Mouse (Mus musculus) stomach, embryonic 14.5 days (tissue): Measurements from ENCODE around the gene Tgif2. TPM values are rescaled to one million over a fixed set of nuclear protein-coding genes. Genes with fewer than 3 reads are reported as not detected.
A peak's percentile ranks its signal among the peaks of the same experiment; 100 is the strongest.
"Not testable (repeated sequence)": the region's sequence is repeated elsewhere in the genome, so short reads cannot be mapped to it uniquely, and the experiment has no call there.

Experiments
- ATAC-seq: fragments of 200-750 bp; cut with Nextera tagmentation; 2 replicates; pipeline ENCODE4 v1.8.0; 2017; ENCODE audit warnings: low read depth, moderate TSS enrichment; ENCODE audit not compliant: insufficient number of reproducible peaks, insufficient read depth, low FRiP score
- H3K27ac ChIP-seq: fragments of 300-500 bp; sonication (generic); 2 replicates; pipeline ENCODE4 v1.5.1; 2014; ENCODE audit warnings: mild to moderate bottlenecking, low read length, moderate library complexity, mixed read lengths
- H3K27me3 ChIP-seq: fragments of 300-500 bp; sonication (generic); 2 replicates; pipeline ENCODE4 v1.6.1; 2014; ENCODE audit warnings: low read length, control low read depth, mixed read lengths; ENCODE audit not compliant: control insufficient read depth, insufficient read depth
- H3K36me3 ChIP-seq: fragments of 300-500 bp; sonication (generic); 2 replicates; pipeline ENCODE4 v1.6.1; 2014; ENCODE audit warnings: mild to moderate bottlenecking, control low read depth, low read length, moderate library complexity, mixed read lengths; ENCODE audit not compliant: control insufficient read depth, insufficient read depth
- H3K4me1 ChIP-seq: fragments of 300-500 bp; sonication (generic); 2 replicates; pipeline ENCODE4 v1.6.1; 2014; ENCODE audit warnings: low read length, control low read depth, mixed read lengths; ENCODE audit not compliant: control insufficient read depth, insufficient read depth
- H3K4me2 ChIP-seq: fragments of 300-500 bp; sonication (generic); replicated peaks from 2 replicates; pipeline ENCODE4 v1.6.1; 2014; ENCODE audit warnings: low read depth, low read length, control low read depth
- H3K4me3 ChIP-seq: fragments of 300-500 bp; sonication (generic); 2 replicates; pipeline ENCODE4 v1.5.1; 2014; ENCODE audit warnings: low read depth, low read length, control low read depth
- H3K9ac ChIP-seq: fragments of 300-500 bp; sonication (generic); replicated peaks from 2 replicates; pipeline ENCODE4 v1.6.1; 2014; ENCODE audit warnings: low read depth, mild to moderate bottlenecking, control low read depth, low read length, moderate library complexity, mixed read lengths
- H3K9me3 ChIP-seq: fragments of 300-500 bp; sonication (generic); 2 replicates; pipeline ENCODE4 v1.6.1; 2016; ENCODE audit warnings: low read depth, low read length, control low read depth; ENCODE audit not compliant: control insufficient read depth
- whole genome bisulfite sequencing: fragments of 180-500 bp; shearing (Covaris S2); extraction: QIAGEN DNeasy Blood & Tissue Kit; methylation state at CpG from one replicate; pipeline ENCODE4 v1.1.7; 2014; 5-methylcytosine and 5-hydroxymethylcytosine counted together
- polyA plus RNA-seq: library from polyadenylated mRNA; unstranded; fragments of >200 nt; fragmentation: Nextera tagmentation; extraction: Ambion mirVana; gene quantifications from 2 replicates; pipeline ENCODE4 v1.2.1, GENCODE M21; 2014

Gene Tgif2
- 67.1 and 73.7 TPM in 2 replicates for polyA plus RNA-seq

- WGBS = 2% methylated on average over 43 of the region's 61 CpGs
- peaks cover 39% of the 10 kb centered on the region for H3K4me1 ChIP-seq
- H3K27me3 ChIP-seq = no peaks in the 10 kb centered on the region
- peaks cover 14% of the 10 kb centered on the region; the same call in 1 of the 2 replicates for H3K36me3 ChIP-seq
- no peaks in the 10 kb centered on the region for H3K9me3 ChIP-seq
- peak within 1 kb of the TSS; percentile 98 for H3K27ac ChIP-seq
- peak within 1 kb of the TSS; percentile 71 for H3K4me2 ChIP-seq
- peak within 1 kb of the TSS; percentile 86 for H3K9ac ChIP-seq
- peak; percentile 87 for ATAC-seq
- peak within 1 kb of the TSS; percentile 92 for H3K4me3 ChIP-seq
Observed at GRCm38 (mm10) chr2:156839319-156840191, at the start of gene Tgif2. Tgif2 (plus strand) TSS chr2:156840007.

DNA sequence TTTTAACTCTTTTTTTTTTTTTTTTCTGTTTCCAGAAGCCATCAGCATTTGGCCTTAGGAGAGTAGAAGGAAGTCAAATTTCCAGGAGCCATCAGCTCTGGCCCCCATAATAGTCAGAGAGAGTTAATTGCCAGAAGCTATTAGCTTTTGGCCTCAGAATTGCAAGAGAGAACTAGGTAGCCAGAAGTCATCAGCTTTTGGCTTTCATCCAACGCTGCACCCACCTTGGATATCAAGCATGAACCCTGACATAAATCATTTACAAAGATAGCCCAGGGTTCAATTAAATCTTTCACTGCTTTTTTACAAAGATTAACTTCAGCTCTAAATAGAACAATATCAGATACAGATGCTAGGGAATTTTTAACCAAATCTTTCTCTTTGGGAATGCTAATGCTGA lies 41.3 kb upstream of the Tgif2 start:
- no peak for ATAC-seq
- WGBS = 76% methylated on average over 1 of the region's 1 CpGs
- no peaks in the 10 kb centered on the region for H3K36me3 ChIP-seq

GRCm38 (mm10) chr2:156801045-156801444 lies 38.8 kb upstream of the Tgif2 start:
- Histone ChIP-seq H3K9ac (no peak overlapping the region), H3K27me3 (no peaks in the 10 kb centered on the region), H3K4me2 (no peak overlapping the region), H3K4me1 (no peaks in the 10 kb centered on the region), H3K27ac (no peak overlapping the region), H3K9me3 (no peaks in the 10 kb centered on the region), H3K4me3 (no peak overlapping the region), H3K36me3 (no peaks in the 10 kb centered on the region)
- WGBS = 80% methylated on average over 4 of the region's 4 CpGs
- ATAC-seq = no peak

More for the DNA sequence above, 41.3 kb upstream of the Tgif2 start:
- Histone ChIP-seq H3K27ac (no peak overlapping the region), H3K27me3 (no peaks in the 10 kb centered on the region), H3K9me3 (no peaks in the 10 kb centered on the region), H3K4me1 (no peaks in the 10 kb centered on the region), H3K9ac (no peak overlapping the region), H3K4me3 (no peak overlapping the region), H3K4me2 (no peak overlapping the region)

GRCm38 (mm10) chr2:156802116-156802515 lies 37.7 kb upstream of the Tgif2 start:
- 46% methylated on average over 9 of the region's 9 CpGs for whole genome bisulfite sequencing

DNA sequence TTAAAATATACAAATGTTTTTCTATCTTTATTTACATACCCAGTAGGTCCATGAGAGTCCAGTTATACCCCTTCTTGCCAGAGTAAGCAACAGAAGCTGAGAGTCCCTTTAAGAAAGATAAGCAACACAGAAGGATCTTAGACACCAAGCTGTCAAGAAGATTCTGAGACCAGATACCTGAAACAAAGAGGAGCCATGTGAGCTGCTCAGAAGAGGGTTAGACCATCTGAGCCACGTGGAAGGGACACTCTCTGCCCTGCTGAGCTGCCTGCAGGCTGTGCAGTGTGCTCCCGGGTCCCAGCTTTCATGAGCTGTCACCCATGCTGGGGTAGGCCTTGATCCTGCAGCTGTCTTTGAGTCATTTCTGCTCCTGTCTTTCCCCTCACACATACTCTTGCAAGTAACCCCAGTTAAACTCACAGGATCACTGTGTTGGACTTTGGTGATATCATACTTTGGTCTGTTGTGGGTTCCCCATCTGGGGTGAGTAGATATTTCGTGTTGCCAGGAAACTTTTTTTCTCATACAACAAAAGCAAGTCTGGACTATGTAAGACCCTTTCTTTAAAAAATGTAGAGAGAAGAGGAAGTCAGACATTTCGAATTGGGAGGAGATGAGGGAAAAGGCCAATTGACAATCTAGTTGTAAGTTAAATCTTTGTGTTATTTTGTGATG lies 36.0 kb upstream of the Tgif2 start:
- Histone ChIP-seq H3K27me3 (no peaks in the 10 kb centered on the region), H3K4me1 (no peaks in the 10 kb centered on the region), H3K27ac (no peak overlapping the region), H3K36me3 (no peaks in the 10 kb centered on the region), H3K9me3 (no peaks in the 10 kb centered on the region), H3K4me3 (no peak overlapping the region), H3K9ac (no peak overlapping the region), H3K4me2 (no peak overlapping the region)
- no peak for ATAC-seq
- 68% methylated on average over 4 of the region's 4 CpGs for WGBS

More at GRCm38 (mm10) chr2:156802116-156802515, 37.7 kb upstream of the Tgif2 start:
- H3K9me3 ChIP-seq, ATAC-seq, H3K4me3 ChIP-seq, H3K4me1 ChIP-seq, H3K9ac ChIP-seq, H3K27ac ChIP-seq, H3K36me3 ChIP-seq, H3K4me2 ChIP-seq, H3K27me3 ChIP-seq: not testable (repeated sequence)

- Histone ChIP-seq H3K27ac (no peak overlapping the region), H3K4me1 (no peaks in the 10 kb centered on the region), H3K9me3 (no peaks in the 10 kb centered on the region), H3K4me3 (no peak overlapping the region), H3K36me3 (no peaks in the 10 kb centered on the region), H3K4me2 (no peak overlapping the region), H3K27me3 (no peaks in the 10 kb centered on the region), H3K9ac (no peak overlapping the region)
- 91% methylated on average over 4 of the region's 4 CpGs for WGBS
- ATAC-seq = no peak
Observed at GRCm38 (mm10) chr2:156804589-156804988, 35.2 kb upstream of the Tgif2 start.

DNA sequence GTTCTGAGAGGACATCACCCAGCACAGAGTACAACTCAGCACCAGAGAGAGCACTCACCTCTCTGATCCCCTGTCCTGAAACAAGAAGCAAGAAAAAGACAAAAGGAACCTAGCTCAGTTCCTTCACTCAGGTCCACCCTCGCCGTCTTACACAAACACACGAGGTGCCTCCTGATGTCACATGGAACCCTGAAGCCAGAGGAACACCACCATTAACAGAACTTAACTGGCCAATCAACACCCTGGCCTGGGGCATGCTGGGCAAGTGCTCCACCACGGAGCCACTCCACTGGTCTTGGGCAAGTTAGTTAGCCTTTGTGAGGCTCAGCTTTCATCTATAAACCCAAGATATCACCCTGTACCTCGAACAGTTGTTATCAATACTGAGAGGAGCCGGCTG lies 32.9 kb upstream of the Tgif2 start:
- WGBS = 65% methylated on average over 6 of the region's 6 CpGs
- ATAC-seq = no peak
- no peak overlapping the region for H3K27ac ChIP-seq

GRCm38 (mm10) chr2:156809579-156809978 lies 30.2 kb upstream of the Tgif2 start:
- WGBS = 45% methylated on average over 2 of the region's 2 CpGs
- H3K27me3 ChIP-seq = no peaks in the 10 kb centered on the region
- no peak overlapping the region for H3K4me2 ChIP-seq
- no peak overlapping the region for H3K27ac ChIP-seq
- no peaks in the 10 kb centered on the region for H3K36me3 ChIP-seq
- H3K9me3 ChIP-seq = no peaks in the 10 kb centered on the region
- H3K9ac ChIP-seq = no peak overlapping the region
- no peak for ATAC-seq
- H3K4me3 ChIP-seq = no peak overlapping the region
- peaks cover 4% of the 10 kb centered on the region; the same call in 1 of the 2 replicates for H3K4me1 ChIP-seq

More for the DNA sequence above, 32.9 kb upstream of the Tgif2 start:
- no peak overlapping the region for H3K9ac ChIP-seq
- H3K4me2 ChIP-seq = no peak overlapping the region
- H3K9me3 ChIP-seq = no peaks in the 10 kb centered on the region
- H3K4me1 ChIP-seq = no peaks in the 10 kb centered on the region
- no peaks in the 10 kb centered on the region for H3K36me3 ChIP-seq
- H3K27me3 ChIP-seq = no peaks in the 10 kb centered on the region
- no peak overlapping the region for H3K4me3 ChIP-seq
